Comparison of ENCODE assay signal across 10 mouse cellular contexts in the genomic region with DNA sequence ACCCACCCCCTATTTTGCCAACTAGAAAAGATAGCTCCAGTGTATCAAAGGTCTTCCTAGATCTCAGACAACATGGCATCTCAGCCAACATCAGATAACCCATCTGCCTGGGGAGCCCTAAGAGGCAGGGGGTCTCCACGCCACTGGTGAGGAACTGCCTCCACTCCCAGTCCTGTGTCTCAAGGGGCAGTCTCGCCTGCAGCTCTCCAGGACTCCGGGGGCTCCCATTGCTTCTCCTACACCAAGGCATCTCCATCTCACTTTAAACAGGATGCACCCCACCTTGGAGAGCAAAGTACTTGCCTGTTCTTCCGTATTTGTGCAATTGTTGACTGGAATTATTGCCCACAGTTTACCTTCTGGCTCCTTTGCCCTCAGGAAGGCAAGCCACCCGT. TPM values are rescaled to one million over a fixed set of nuclear protein-coding genes. Genes with fewer than 3 reads are reported as not detected.
A peak's percentile ranks its signal among the peaks of the same experiment; 100 is the strongest.
DNase-seq lines count a peak whose midpoint lies in the region; ATAC-seq lines count a peak whose summit lies in the region.
"Had no signal": no experiment of that assay in that cellular context is flagged by ENCODE, and none has a peak within 500 bp of the region (broad histone marks: within the 10 kb centered on the region; RNA-seq: fewer than 3 reads in every experiment).

No protein-coding gene starts in this region.

- no peak overlapping the region for H3K4me3 ChIP-seq in heart, embryonic 11.5 days (ENCODE audit: low read depth, low read length)
- no peak overlapping the region for H3K4me3 ChIP-seq in midbrain, embryonic 12.5 days
- H3K4me3 ChIP-seq in midbrain, embryonic 16.5 days (ENCODE audit: low read depth, low read length), result no peak overlapping the region
- no peak overlapping the region for H3K4me3 ChIP-seq in limb, embryonic 11.5 days (ENCODE audit: low read depth, low read length)
- no peak overlapping the region for H3K4me3 ChIP-seq in stomach, embryonic 16.5 days (replicated peaks; ENCODE audit: low read length)

- DNase-seq in heart, postnatal 10 days, result no peak
- DNase-seq in limb, embryonic 11.5 days (ENCODE audit: low spot score), result no peak
- DNase-seq in thymus, adult 18-20 months, result no peak
- DNase-seq in MN1 (ENCODE audit: low spot score), result no peak
- DNase-seq: cerebellum, postnatal 36 days; layer of hippocampus, postnatal 36 days had no signal

- no peak overlapping the region for H3K4me2 ChIP-seq in heart, embryonic 11.5 days
- no peak overlapping the region for H3K4me2 ChIP-seq in midbrain, embryonic 12.5 days (replicated peaks)
- no peak overlapping the region for H3K4me2 ChIP-seq in midbrain, embryonic 16.5 days (ENCODE audit: low read length)
- H3K4me2 ChIP-seq in limb, embryonic 11.5 days (ENCODE audit: low read depth, severe bottlenecking), result no peak overlapping the region
- peak overlapping the region; percentile 17; the same call in 1 of the 2 replicates for H3K4me2 ChIP-seq in stomach, embryonic 16.5 days (ENCODE audit: low read depth, low read length)

- peaks cover 26% of the 10 kb centered on the region for H3K4me1 ChIP-seq in heart, embryonic 11.5 days (ENCODE audit: control insufficient read depth, insufficient read depth, low read length)
- H3K4me1 ChIP-seq in midbrain, embryonic 12.5 days, result peaks cover 20% of the 10 kb centered on the region
- H3K4me1 ChIP-seq in midbrain, embryonic 16.5 days (ENCODE audit: control insufficient read depth, insufficient read depth, low read length), result peaks cover 12% of the 10 kb centered on the region; the same call in 1 of the 2 replicates
- peaks cover 18% of the 10 kb centered on the region for H3K4me1 ChIP-seq in limb, embryonic 11.5 days (ENCODE audit: control insufficient read depth, insufficient read depth, low read length)
- H3K4me1 ChIP-seq in stomach, embryonic 16.5 days (ENCODE audit: control insufficient read depth, insufficient read depth, low read length), result peaks cover 31% of the 10 kb centered on the region

- peak overlapping the region; percentile 85 for H3K27ac ChIP-seq in heart, embryonic 11.5 days (ENCODE audit: low read depth, low read length)
- 0 out of 2 replicates have a peak overlapping the region, but pooled peaks have one; percentile 54 for H3K27ac ChIP-seq in midbrain, embryonic 12.5 days (replicated peaks)
- no peak overlapping the region for H3K27ac ChIP-seq in midbrain, embryonic 16.5 days (ENCODE audit: low read length)
- peak overlapping the region; percentile 52; the same call in 1 of the 2 replicates for H3K27ac ChIP-seq in limb, embryonic 11.5 days (replicated peaks; ENCODE audit: low read depth, low read length)
- peak overlapping the region; percentile 95 for H3K27ac ChIP-seq in stomach, embryonic 16.5 days (ENCODE audit: low read length)

- no peak for ATAC-seq in heart, embryonic 11.5 days (replicated peaks; ENCODE audit: insufficient number of reproducible peaks, low FRiP score, low TSS enrichment)
- ATAC-seq in midbrain, embryonic 12.5 days (ENCODE audit: low FRiP score, low read depth), result no peak
- no peak for ATAC-seq in midbrain, embryonic 16.5 days
- ATAC-seq in limb, embryonic 11.5 days (ENCODE audit: insufficient number of reproducible peaks, low FRiP score, low TSS enrichment, low read depth), result no peak
- ATAC-seq in stomach, embryonic 16.5 days (ENCODE audit: insufficient read depth, low FRiP score), result peak; percentile 12; the same call in 1 of the 2 replicates

- intact Hi-C loops in heart, postnatal 10 days (cut with DNase I), result loop anchor here (2.0 kb wide), 2 partner anchors 41 to 53 kb away; a partner anchor contains a TSS

- H3K9ac ChIP-seq in heart, embryonic 11.5 days (ENCODE audit: low read depth, low read length), result peak overlapping the region; percentile 24; the same call in 1 of the 2 replicates
- H3K9ac ChIP-seq in midbrain, embryonic 12.5 days (replicated peaks), result no peak overlapping the region
- H3K9ac ChIP-seq in midbrain, embryonic 16.5 days (ENCODE audit: low read depth, low read length), result no peak overlapping the region
- no peak overlapping the region for H3K9ac ChIP-seq in limb, embryonic 11.5 days (ENCODE audit: low read length)
- H3K9ac ChIP-seq in stomach, embryonic 16.5 days (ENCODE audit: low read length), result 0 out of 2 replicates have a peak overlapping the region, but pooled peaks have one; percentile 7

- WGBS in heart, embryonic 11.5 days (ENCODE audit: insufficient replicate concordance), result 53% methylated on average over 5 of the region's 5 CpGs
- 71% methylated on average over 5 of the region's 5 CpGs for WGBS in midbrain, embryonic 12.5 days
- WGBS in midbrain, embryonic 16.5 days, result 67% methylated on average over 5 of the region's 5 CpGs
- WGBS in limb, embryonic 11.5 days, result 64% methylated on average over 5 of the region's 5 CpGs
- 44% methylated on average over 5 of the region's 5 CpGs for WGBS in stomach, embryonic 16.5 days

- H3K36me3 ChIP-seq in heart, embryonic 11.5 days (ENCODE audit: control insufficient read depth, insufficient read depth, low read length), result peaks cover 10% of the 10 kb centered on the region; the same call in 1 of the 2 replicates
- peaks cover 11% of the 10 kb centered on the region for H3K36me3 ChIP-seq in midbrain, embryonic 12.5 days
- peaks cover 4% of the 10 kb centered on the region for H3K36me3 ChIP-seq in midbrain, embryonic 16.5 days (ENCODE audit: control insufficient read depth, insufficient read depth, low read length)
- peaks cover 2% of the 10 kb centered on the region; the same call in 1 of the 2 replicates for H3K36me3 ChIP-seq in limb, embryonic 11.5 days (ENCODE audit: control insufficient read depth, insufficient read depth, low read length)
- H3K36me3 ChIP-seq in stomach, embryonic 16.5 days (ENCODE audit: control insufficient read depth, insufficient read depth, low read length), result peaks cover 8% of the 10 kb centered on the region

- H3K27me3 ChIP-seq in heart, embryonic 11.5 days (ENCODE audit: control insufficient read depth, insufficient read depth, low read length), result no peaks in the 10 kb centered on the region
- no peaks in the 10 kb centered on the region for H3K27me3 ChIP-seq in midbrain, embryonic 12.5 days
- H3K27me3 ChIP-seq in midbrain, embryonic 16.5 days (ENCODE audit: control insufficient read depth, insufficient read depth, low read depth, low read length), result no peaks in the 10 kb centered on the region
- no peaks in the 10 kb centered on the region for H3K27me3 ChIP-seq in limb, embryonic 11.5 days (ENCODE audit: control insufficient read depth, insufficient read depth, low read length)
- H3K27me3 ChIP-seq in stomach, embryonic 16.5 days (ENCODE audit: control insufficient read depth, insufficient read depth, low read length), result no peaks in the 10 kb centered on the region

- no peaks in the 10 kb centered on the region for H3K9me3 ChIP-seq in heart, embryonic 11.5 days (replicated peaks; ENCODE audit: control insufficient read depth, low read length)
- H3K9me3 ChIP-seq in midbrain, embryonic 12.5 days, result no peaks in the 10 kb centered on the region
- H3K9me3 ChIP-seq in midbrain, embryonic 16.5 days (replicated peaks; ENCODE audit: control insufficient read depth, low read length, poor library complexity, severe bottlenecking), result no peaks in the 10 kb centered on the region
- no peaks in the 10 kb centered on the region for H3K9me3 ChIP-seq in limb, embryonic 11.5 days (ENCODE audit: control insufficient read depth, low read length)
- no peaks in the 10 kb centered on the region for H3K9me3 ChIP-seq in stomach, embryonic 16.5 days (replicated peaks; ENCODE audit: control insufficient read depth, low read length)

RNA-seq across cellular contexts. Expression of a gene that starts 40.8 kb away (rescaled TPM):
- polyA plus RNA-seq in heart, embryonic 11.5 days (2014; fragmentation: Nextera tagmentation; extraction: Ambion mirVana), result 1.8 and 2.4 TPM in 2 replicates
- 1 to 10 TPM; 3.2 to 5.1 TPM for total RNA-seq in heart, postnatal 10 days (2021)
- 1.1 and 1.3 TPM in 2 replicates for polyA plus RNA-seq in midbrain, embryonic 12.5 days (2016; fragmentation: Nextera tagmentation; extraction: Ambion mirVana)
- polyA plus RNA-seq in midbrain, embryonic 16.5 days (2015; fragmentation: Nextera tagmentation; extraction: Ambion mirVana), result 1.3 and 1.5 TPM in 2 replicates
- polyA plus RNA-seq in limb, embryonic 11.5 days (2014; fragmentation: Nextera tagmentation; extraction: Ambion mirVana), result 2.2 and 2.3 TPM in 2 replicates
- polyA plus RNA-seq in stomach, embryonic 16.5 days (2015; fragmentation: Nextera tagmentation; extraction: Ambion mirVana), result 1.8 and 2.0 TPM in 2 replicates

Comparison
In these comparisons a context has a peak if more than half of its experiments do, and no peak if none do; other contexts are left out.
1. H3K9ac ChIP-seq: peak in heart, embryonic 11.5 days (single experiment) and stomach, embryonic 16.5 days (single experiment); none in midbrain, embryonic 12.5 days (single experiment), midbrain, embryonic 16.5 days (single experiment) and limb, embryonic 11.5 days (single experiment).